Mouse (Mus musculus): ENCODE measurements around the gene Vwa7.

Vwa7 gene

DNA sequence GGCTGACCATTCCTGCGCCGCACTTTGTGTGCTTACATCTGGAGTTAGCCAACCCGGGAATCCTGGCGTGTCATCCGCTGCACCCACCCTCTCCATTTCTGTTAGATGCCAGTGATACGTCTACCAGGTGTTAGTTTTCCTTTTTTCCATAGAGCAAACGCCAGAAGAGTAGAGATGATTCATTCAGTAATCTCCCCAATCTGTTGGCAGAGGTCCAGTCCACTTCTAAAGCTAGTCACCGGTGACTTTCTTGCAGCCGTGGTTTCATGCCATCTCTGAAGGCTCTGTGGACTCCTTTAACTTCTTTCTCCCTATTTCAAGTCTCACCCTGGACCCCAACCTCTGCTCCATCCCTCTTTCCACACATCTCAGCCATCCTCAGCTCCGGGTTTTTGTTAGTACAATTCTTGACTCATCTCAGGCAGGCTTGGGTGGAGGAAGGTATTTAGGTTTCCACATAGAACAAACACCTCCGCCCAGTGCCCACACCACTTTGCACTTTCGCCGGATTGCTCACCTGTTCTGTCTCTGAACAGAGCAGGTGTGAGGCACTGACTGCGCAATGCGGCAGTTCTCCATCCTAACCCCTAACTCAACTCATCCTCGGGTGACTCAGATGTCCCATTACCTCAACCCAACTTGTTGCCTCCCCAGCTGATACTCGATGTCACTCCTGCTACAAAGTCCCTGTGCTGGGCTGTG, 52.0 kb downstream of the Vwa7 start:
- no peak for DNase-seq

DNA sequence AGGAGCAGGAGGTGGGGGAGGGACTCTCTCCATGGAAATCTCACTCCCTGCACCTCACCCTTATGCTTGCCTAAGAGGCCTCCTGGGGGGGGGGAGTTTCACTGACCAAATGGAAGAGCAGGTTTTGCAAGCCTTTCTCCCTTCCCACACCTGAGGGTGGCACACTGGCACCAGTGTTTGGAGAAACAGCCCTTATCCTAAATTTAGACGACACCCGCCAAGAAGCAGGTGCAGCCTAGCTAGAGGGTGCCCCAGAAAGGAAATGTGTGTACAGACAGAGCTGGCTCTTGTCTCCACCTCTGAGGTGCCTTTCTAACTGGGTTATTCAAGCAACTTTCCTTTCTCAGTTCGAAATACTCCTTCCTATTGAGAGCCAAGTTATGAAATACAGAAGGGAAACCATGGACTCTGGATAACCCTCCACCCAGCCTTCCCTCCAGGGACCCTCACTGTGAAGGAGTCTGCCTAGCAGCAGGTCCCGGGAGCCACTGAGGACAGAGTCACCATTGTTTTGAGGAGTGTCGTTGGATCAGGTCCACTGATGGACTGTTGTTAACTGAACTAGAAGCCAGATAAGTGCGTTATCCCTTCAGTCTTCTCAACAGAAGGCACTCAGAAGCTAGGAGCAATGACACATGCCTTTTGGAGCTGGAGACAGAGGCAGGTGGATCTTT, 54.3 kb downstream of the Vwa7 start:
- DNase-seq = no peak

DNA sequence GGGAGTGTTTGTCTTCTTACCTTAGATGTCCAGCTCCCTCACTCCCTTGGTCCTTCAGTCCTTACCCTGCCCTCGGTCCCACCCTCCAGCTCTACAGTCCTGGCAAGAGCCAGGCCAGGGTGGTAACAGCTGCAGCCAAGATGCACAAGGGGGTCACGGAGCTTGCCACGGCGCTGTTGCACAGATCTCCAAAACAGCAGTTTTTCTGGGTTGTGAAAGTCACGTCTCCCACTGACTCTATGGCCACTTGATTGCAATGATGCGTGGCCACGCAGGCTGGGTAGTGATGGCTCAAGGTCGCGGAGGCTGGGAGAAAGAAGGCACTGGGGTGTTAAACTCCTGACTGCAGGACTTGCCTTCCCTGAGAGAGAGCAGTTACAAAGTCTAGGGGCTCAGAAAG, 55.1 kb downstream of the Vwa7 start:
- DNase-seq = no peak

DNA sequence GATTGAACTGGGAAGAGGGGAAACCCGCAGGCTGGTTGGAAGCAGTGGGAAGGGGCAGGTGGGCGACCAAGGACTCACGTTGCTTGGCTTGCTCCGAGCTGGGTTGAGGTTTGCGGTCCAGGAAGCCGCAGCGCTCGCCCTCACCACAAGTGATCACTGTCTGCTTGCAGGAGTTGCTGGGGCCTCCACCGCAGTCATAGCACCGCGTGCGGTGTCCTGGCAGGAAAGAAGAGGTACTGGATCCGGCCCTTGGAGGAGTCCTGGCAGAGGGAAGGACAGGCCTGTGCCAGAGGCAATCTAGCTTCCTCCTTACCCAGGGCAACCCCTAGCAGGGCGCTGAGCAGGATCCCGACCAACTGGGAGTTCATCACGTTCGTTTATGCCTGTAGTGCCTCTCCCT, 57.7 kb downstream of the Vwa7 start:
- no peak for DNase-seq

Data from kidney, postnatal 10 days (tissue).